16 mouse cellular contexts compared by ENCODE assay signal in genomic region chr7:55759346-55759745, GRCm38 (mm10).
"Had no signal": no experiment of that assay in that cellular context is flagged by ENCODE, and none has a peak within 500 bp of the region (broad histone marks: within the 10 kb centered on the region; RNA-seq: fewer than 3 reads in every experiment).

No protein-coding gene starts in this region.

- DNase-seq: gastrocnemius, postnatal 14 days; gastrocnemius, postnatal 36 days; heart, adult 2 months; heart, postnatal 14 days; heart, postnatal 36 days; kidney, adult 11 months; kidney, adult 2 months; kidney, adult 9 months; kidney, postnatal 14 days; kidney, postnatal 36 days; layer of hippocampus, adult 9-11 months; layer of hippocampus, postnatal 36 days; left cerebral cortex, postnatal 4 days had no signal

- ATAC-seq: hindbrain, postnatal 0 days; intestine, embryonic 16.5 days; liver, embryonic 12.5 days had no signal
